Mouse (Mus musculus): ENCODE results near the gene Sergef.
"Not testable (repeated sequence)": the region's sequence is repeated elsewhere in the genome, so short reads cannot be mapped to it uniquely, and the experiment has no call there.

The Sergef gene

DNA sequence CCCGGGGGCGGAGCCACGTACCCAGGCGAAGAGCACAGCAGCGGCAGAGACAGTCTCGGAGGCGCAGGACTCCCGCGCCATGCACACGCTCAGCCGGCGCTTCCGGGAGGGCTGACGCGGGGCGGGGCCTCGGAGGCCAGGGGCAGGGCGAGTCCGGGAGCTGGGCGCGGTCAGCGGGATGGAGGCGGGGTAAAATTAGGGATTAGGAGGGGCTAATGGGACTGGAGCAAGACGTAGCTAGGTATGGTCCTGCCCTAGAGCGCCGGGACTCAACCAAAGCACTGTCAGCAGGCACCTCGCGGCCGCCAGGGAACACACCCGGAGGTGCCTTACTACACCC lies at the start of gene Sergef:
Gene Sergef (minus strand): TSS at position 116 of the 340 bp plus-strand sequence.
- DNase-seq (ENCODE audit: low read depth, low spot score): peak; percentile 59

DNA sequence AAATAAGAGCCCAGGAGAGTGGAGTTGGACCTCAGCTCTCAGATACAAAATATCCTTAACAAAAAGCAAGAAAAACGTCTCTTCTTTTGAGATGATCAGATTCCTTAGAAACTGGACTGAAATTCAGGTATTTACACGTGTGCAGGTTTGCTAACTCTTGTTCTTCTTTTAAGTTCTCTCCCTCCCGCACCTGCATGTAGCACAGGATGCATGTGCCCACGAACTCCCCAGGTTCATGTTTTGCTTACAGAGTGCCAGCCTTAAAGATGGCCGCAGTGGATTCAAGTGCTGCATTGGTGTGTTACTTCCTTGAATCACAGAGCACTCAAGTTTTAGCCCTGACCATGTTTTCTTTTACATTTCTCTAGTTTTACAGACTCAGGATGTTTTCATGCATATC lies 47.2 kb upstream of the Sergef start:
- no peak for DNase-seq (ENCODE audit: low read depth, low spot score)

DNA sequence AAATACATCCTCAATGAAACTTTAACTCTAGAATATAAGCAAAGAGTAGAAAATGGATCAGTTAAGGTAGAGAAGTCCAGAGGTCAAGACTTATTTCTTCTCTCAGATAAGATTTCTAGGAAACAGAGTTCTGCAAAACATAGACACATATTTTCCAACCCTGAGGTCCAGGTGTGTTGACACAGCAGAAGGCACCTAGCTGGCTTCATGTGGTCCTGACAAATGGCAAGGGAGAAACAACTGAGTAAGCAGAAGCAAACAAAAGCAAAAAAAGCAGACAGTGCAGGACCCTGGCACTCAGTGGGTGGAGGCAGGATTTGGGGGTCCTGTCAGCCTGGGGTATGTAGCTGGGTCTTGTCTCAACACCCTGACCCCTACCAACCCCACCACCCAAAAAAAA lies 41.1 kb upstream of the Sergef start:
- DNase-seq (ENCODE audit: low read depth, low spot score): no peak

DNA sequence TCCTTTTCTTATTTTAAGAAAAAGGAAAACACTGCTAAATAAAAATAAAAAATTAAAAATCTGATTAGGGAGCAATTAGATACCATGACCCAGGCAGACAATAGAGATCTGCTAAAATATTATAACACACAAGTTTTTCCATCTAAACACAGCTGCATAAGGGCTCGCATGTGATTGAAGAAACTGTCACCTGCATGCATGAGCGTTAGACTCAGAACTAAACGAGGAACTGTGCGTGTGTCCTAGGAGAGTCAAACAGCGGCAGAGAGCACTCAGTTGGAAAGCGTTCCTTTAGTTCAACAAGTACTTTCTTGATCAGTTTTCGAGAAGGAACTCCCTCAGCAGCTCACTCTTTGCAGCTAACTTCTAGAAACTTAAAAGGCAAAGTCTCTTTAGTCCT lies 39.4 kb upstream of the Sergef start:
- not testable (repeated sequence) for DNase-seq (ENCODE audit: low read depth, low spot score)

DNA sequence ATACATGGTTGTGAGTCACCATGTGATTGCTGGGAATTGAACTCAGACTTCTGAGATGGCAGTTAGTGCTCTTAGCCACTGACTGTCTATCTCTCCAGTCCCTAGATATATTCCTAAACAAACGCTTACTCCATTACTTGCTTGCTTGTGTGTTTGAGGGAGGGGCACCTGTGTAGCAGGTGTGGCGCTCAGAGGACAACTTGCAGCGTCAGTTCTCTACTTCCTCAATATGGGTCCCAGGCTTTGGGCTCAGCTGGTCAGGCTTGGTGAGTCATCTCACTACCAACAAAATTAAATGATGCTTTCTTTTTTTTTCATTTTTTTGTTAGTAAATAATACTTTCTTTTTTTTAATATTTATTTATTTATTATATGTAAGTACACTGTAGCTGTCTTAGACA lies 38.8 kb upstream of the Sergef start:
- DNase-seq (ENCODE audit: low read depth, low spot score): no peak

DNA sequence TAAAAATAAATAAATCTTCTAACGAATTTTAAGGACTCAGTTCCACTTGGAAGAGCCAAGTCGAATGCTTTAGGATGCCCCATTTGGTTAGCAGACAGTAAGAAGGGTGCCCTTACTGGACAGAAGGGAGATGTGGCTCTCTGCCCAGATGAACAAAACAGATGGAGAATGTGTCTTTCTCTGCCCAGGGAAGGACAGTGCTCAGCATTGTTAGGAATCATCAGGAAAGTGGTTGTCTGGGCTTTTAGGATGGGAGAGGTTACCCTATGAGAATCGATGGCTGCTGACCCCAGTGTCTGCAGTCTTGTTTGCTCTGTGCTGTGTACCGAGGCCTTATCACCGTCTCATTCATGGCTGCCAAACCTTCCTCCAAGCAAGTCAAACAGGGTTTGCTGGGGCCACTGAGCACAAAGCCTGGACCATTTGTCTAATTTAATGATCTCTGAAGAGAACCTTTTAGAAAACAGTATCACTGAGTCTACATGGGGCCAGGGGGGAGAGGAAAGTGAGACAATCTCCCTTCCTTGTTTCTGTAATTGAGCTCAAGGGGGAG lies 37.3 kb upstream of the Sergef start:
- no peak for DNase-seq (ENCODE audit: low read depth, low spot score)

DNA sequence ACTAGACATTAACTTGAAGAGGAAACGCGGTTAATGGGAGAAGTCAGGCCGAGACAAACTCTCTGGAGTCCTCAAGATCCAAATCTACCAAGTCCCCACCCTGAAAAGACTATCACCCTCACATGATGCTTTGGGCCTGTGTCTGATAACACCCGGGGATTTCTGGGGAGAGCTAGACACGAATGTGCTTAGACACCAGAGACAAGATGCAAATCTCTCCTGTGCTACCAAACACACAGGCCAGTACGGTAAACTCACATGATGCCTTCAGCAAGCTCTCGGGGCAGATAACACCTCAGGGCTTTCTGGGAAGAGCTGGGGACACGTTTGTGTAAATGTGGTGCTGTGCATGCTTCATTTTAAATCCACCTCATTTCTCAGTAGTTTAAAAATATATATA lies 36.3 kb upstream of the Sergef start:
- DNase-seq (ENCODE audit: low read depth, low spot score): no peak

DNA sequence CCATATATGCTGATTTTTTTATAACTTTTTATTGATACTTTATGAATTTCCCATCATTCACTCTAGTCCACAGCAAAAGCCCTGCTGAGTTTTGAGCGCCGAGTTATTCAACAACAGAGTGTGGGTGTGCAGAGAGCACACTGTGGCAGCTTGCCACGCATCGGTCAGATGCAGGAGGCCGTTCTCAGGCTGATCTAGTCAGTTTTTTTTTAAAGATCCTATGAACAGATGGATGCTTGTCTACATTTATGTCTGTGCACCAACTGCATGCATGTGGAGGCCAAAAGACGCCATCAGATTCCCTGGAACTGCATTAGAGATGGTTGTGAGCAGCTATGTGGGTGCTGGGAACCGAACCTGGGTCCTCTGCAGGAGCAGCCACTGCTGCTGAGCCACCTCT lies 35.5 kb upstream of the Sergef start:
- DNase-seq (ENCODE audit: low read depth, low spot score): no peak

DNA sequence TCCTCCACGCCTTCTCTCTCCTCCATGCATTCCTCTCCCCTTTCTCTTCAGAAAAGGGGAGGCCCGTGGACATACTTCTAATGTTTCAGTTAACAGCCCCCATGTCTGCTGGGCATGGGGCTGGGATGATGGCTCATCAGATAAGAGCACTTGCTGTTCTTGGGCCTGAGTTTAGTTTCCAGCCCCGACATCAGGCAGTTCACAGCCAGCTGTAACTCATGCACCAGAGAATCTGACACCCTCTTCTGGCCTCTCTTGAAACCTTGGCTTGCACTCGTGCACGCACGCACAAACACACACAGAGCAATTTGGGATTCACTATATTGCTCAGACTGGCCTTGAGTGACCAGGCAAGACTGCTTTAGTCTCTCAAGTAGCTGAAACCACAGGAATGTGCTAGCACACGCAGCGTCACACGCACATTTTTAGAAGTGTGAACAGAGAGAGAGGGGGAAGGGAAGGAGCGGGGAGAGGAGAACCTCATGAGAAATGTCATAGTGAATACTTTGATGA lies 32.6 kb upstream of the Sergef start, which contains the start of gene Tph1:
Gene Tph1 (minus strand): TSS at position 378 of the 513 bp plus-strand sequence.
- no peak for DNase-seq (ENCODE audit: low read depth, low spot score)

DNA sequence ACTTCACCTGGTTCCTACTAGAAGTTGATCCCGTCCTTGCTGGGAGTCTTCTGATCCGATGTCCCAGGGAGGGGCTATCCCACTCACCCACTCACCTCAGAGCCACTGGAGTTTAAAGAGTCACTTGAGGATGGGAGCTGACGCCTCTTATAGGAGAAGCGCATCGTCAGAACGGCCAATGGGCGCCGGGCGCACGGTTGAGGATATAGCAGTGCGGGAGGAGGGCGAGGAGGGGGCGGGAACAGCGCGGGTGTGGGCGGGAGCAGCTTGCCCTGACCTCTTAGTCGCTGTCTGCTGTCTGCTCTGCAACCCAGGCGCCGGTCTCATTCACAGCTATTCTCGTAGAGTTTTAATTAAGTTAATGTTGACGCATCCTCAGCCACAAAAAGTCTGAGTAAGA lies 27.6 kb upstream of the Sergef start:
- no peak for DNase-seq (ENCODE audit: low read depth, low spot score)

DNA sequence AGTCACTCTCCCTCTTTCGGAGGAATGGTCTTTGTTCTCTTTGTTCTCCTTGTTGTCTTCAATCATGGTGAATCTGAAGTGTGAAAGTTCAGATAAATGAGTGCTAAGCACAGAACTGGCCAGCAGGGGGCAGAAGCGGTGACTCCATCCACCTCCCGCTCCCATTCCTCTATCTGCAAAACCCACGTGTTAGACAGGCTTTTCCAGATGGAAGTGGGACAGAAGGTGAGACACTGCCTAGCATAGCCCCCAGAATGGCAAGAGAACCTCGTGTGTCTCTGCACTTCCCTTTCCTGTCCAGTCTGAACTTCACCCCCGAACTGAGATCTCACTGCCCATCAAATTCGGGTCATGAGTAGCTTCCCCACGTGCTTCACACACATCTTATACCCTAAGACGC lies 25.6 kb upstream of the Sergef start:
- DNase-seq (ENCODE audit: low read depth, low spot score): no peak

DNA sequence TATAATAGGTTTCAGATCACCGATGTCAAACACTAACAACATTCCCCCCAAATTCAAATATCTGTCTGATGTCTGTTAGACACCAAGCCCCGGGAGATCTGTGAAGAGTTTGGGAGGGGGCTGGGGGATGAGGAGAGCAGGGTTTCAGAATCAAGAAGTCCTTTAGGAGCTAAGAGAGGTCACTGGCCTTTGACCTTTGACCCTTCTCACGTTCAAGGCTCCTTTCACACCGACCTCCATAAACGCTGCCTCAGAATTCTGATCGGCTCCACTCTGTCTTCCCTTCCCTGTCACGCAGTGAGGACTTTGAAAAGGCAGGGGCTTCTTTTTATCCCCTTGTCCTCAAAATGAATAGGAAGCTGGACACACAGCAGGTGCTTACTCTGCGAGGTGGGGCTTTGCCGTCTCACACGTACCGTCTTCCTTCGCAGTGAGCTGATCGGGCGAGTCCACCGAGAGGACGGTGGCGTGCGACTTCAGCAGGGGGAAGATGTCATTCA lies 22.0 kb upstream of the Sergef start:
- no peak for DNase-seq (ENCODE audit: low read depth, low spot score)

DNA sequence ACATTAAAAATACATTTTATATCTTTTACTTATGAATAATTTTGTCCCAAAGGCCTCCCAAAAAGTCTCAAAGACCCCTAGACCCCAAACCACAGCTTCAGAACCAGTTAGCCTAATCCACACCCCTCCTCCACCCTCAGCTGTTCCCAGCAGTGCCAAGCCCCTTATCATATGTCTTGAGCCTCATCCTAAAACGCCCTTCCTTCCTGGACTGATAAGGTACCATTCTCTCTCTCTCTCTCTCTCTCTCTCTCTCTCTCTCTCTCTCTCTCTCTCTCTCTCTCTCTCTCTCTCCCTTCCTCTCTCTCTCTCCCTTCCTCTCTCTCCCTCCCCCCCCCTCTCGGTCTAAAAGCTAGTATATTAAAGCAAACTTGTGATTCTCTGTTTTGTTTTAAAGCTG lies 12.7 kb upstream of the Sergef start:
- DNase-seq (ENCODE audit: low read depth, low spot score): no peak

DNA sequence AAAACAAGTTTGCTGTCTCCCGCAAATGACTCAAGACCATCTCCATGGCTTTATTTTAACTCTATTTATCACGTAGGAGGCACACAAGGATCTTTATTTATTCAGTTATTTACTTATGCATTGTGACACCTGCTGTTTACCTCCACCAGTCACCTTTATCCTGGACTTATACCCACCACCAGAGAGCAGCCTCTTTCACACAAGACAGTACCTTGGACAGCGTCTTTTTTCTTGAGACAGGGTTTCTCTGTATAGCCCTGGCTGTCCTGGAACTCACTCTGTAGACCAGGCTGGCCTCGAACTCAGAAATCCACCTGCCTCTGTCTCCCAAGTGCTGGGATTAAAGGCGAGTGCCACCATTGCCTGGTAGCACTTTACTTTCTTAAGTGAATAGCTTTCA lies 10.6 kb upstream of the Sergef start:
- DNase-seq (ENCODE audit: low read depth, low spot score): not testable (repeated sequence)

DNA sequence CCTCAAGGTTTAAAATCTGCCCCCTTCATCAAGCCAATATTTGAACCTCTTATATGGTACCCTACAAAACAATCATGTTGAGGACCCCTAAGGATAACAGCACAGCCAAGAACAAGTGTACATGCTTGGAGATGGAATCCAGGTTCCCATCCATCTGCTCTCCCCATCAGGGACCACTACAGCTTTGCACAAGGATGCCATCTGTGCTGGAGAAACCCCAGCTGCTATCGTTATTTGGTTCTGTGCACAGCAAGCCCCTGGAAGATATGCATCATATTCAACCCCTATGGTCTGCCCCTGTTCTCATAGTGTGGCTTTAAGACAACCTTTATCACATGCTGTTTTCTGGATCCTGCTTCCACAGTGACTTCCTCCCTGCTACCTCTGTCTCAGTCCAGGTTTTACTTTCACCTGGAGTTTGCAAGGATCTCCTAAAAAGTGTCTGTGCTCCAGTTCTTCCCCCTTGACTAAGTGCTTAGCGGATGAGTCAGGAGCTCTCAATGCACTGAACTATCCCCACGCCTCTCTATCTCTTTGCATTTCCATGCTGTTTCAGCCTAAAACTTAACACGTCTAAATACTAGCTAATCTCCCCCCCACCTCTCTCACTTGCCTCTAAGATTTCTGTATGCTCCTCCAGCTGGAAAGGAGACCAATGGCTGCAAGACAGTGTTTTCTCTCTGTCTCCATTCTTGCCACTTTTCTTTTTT lies 9.0 kb upstream of the Sergef start:
- no peak for DNase-seq (ENCODE audit: low read depth, low spot score)

DNA sequence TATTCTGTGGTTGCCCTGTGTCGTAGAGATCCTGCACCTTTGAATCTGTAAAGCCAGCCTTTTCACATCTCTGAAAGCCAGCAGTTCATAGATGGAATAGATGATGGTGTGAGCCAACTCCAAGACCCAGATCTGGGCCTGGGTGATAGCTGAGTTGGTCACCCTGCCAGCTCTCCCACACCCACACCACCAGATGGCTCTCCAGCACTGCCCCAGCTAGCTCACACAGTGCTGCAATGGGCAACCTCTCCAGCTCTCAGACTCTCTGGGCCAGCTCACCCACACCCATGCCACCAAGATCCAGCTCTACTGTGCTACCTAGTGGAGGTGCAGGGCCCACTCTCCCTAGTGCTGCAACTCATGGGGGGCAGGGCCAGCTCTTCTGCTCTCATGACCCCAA lies 3.6 kb upstream of the Sergef start:
- DNase-seq (ENCODE audit: low read depth, low spot score): no peak

DNA sequence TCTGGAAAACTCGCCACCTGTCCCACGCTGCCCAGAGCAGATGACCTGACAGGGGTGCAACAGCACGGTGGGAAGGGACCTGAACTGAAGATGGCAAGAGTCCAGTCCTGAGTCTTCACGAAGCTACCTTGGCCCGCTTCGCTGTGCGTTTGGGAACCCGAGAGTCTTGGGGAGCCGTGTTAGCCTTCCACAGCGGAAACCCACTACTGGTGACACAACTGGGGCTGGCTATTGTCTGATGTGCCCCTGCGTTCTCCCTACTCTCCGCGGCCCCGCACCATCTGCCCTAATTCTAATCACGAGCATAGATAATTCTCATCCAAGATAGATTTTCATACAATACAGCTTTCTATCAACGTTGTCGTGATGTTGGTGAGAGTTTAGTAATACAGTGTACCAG lies 455 bp upstream of the Sergef start:
- no peak for DNase-seq (ENCODE audit: low read depth, low spot score)

DNA sequence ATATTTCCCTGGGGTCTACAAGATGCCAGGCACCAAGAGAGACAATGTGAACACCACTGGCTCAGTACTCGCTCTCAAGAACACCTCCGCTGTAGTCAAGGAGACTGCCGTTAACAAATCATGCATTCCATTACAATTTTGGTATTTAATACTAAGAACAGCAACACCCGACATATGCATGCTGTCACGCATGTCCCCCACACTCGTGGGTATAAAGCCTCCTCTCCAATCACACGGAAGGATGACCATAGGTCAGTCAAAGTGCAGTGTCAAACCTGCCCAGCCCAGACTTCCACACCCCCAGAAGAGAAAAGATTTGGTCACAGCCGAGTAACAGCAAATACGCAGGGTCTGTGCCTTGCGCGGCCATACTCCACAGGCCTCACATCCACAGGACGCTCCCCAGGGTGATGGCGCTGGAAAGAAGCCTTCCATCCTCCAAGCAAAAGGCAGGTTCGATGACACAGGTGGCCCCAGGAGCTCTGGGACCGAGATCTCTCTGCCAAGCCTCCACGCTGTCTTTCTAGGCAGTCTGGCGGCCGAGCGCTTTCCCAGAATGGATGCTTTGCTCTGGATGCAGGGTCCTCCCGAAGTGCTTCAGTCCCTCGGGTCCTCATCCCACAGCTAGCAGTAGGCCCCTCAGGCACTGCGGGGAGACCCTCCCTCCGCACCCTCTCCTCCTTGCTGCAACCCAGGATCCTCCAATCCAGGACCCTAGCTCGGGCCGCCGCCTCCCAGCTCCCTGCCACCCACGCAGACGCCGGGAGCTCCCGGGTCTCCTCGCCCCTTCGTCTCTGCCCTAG lies 517 bp downstream of the Sergef start:
- no peak for DNase-seq (ENCODE audit: low read depth, low spot score)

DNA sequence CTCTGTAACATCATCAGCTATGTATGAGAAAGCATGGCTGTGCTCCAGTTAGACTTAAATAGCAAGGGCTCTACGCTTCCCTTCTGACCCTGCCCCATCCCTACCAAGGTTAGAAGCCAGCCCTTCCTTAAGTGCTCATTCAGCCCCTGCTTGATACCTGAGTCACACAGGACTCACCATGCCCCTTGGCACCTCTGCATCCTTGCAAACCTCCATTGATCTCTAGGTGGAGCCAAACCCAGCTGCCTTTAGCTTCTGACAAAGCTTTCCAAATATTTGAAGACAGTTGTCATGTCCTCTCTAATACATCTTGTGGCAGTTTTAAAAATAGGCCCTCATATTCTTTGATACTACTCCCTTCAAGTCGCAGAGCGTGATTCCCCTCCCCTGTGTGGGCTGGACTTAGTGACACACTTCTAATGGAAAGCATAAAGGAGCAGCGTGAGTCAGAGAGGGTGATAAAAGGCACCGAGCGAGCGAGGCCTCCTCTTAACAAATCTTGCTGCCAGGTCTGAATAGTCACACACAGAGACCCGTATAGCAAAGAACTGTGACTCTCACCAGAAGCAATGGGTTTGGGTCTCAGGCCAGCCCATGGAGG lies 11.1 kb downstream of the Sergef start:
- no peak for DNase-seq (ENCODE audit: low read depth, low spot score)

DNA sequence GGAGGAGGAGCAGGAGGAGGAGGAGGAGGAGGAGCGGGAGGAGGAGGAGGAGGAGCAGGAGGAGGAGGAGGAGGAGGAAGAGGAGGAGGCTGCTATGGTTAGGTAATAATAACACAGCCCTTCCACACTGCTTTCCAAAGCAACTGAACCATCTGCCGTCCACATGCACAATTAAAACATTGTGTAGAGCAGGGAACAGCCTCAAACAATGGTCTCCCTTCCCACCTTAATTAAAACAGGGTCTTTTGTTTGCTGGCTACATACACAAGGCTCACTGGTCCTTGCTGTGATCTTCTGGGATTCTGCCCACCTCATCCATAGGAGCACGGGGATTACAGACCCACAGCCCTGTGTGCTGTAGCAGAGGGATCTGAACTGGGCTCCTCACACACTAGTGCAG lies 15.6 kb downstream of the Sergef start:
- no peak for DNase-seq (ENCODE audit: low read depth, low spot score)

DNA sequence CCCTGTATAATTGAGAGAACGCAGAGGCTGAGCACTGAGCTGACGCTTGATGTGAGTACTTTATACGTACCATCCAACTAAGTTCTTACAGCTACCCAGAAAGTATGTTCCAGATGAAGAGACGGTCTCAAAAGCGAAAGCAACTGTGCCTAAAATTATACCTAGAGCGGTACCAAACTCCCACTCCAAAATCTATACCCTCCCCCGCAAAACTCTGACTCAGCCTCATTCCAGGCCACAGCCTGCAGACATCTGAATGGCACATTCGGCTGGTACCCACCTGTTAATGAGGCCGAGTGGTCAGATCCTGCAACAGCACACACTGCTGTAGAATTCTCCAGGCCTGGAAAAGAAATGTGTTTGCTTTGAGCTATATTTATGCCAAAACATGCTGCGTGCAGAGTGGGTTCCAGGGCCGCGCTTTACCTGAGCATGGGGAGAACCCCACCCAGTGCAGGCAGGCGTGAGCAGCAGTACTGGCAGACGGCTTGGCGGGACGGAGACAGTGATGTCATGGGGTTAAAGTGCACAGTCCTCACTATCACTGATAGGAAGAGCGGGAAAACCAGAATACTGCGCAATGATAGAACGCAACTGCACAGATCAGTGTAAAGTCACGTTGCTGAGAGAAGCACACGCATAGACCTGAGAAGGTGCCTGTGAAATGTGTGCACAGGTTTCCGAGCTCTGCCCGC lies 21.0 kb downstream of the Sergef start:
- no peak for DNase-seq (ENCODE audit: low read depth, low spot score)
